ENCODE assay signal across 8 mouse cellular contexts in the genomic region with DNA sequence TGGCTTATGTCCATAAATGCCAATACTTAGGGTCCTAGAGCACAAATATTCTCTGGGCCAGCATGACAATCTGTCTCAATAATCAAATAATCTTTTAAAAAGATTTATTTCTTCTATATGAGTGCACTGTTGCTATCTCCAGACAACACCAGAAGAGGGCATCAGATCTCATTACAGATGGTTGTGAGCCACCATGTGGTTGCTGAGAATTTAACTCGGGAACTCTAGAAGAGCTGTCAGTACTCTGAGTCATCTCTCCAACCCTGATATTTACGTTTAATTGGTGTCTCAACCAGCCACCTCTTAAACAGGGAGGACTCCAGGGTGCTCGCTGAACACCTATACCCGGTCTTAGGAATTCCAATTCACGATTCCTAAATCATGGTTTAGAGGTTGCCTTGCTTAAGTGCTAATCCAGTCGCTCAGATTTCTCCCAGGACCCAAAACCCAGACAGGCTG. TPM values are rescaled to one million over a fixed set of nuclear protein-coding genes. Genes with fewer than 3 reads are reported as not detected.
DNase-seq lines count a peak whose midpoint lies in the region; ATAC-seq and TF ChIP-seq lines count a peak whose summit lies in the region.
"Not testable (repeated sequence)": the region's sequence is repeated elsewhere in the genome, so short reads cannot be mapped to it uniquely, and the experiment has no call there.

No protein-coding gene starts in this region.

- H3K36me3 ChIP-seq in intestine, embryonic 14.5 days (ENCODE audit: control insufficient read depth, insufficient read depth, low read length), result peaks cover 31% of the 10 kb centered on the region
- H3K36me3 ChIP-seq in neural tube, embryonic 11.5 days (ENCODE audit: control insufficient read depth, insufficient read depth, low read length), result peaks cover 19% of the 10 kb centered on the region

- 61% methylated on average over 6 of the region's 6 CpGs for whole genome bisulfite sequencing in intestine, embryonic 14.5 days
- 30% methylated on average over 6 of the region's 6 CpGs for WGBS in lung, adult 2 months
- WGBS in neural tube, embryonic 11.5 days, result 77% methylated on average over 6 of the region's 6 CpGs

- TF ChIP-seq CTCF in Patski (IDR thresholded peaks at IDR 0.05); lung, adult 2 months (IDR thresholded peaks at IDR 0.05; ENCODE audit: insufficient read depth, low read length): not testable (repeated sequence)

- H3K4me2 ChIP-seq in intestine, embryonic 14.5 days (ENCODE audit: low read length), result peak overlapping the region; percentile 72
- H3K4me2 ChIP-seq in neural tube, embryonic 11.5 days (ENCODE audit: low read depth), result peak overlapping the region; percentile 72

- peak overlapping the region; percentile 61 for H3K4me3 ChIP-seq in intestine, embryonic 14.5 days (ENCODE audit: low read depth, low read length)
- H3K4me3 ChIP-seq in lung, adult 2 months (replicated peaks; ENCODE audit: extremely low read depth, low read depth, low read length), result not testable (repeated sequence)
- H3K4me3 ChIP-seq in neural tube, embryonic 11.5 days (ENCODE audit: low read depth, low read length), result peak overlapping the region; percentile 68

- peak; percentile 46 for ATAC-seq in Patski
- ATAC-seq in intestine, embryonic 14.5 days (replicated peaks; ENCODE audit: low FRiP score, low TSS enrichment, low read depth), result 0 out of 2 replicates have a peak, but pooled peaks have one; percentile 9
- peak; percentile 15; the same call in 1 of the 2 replicates for ATAC-seq in neural tube, embryonic 11.5 days (ENCODE audit: insufficient read depth, low FRiP score, low TSS enrichment)

- 0 out of 2 replicates have a peak overlapping the region, but pooled peaks have one; percentile 40 for H3K27ac ChIP-seq in intestine, embryonic 14.5 days (ENCODE audit: low read depth)
- H3K27ac ChIP-seq in neural tube, embryonic 11.5 days (ENCODE audit: low read depth, low read length), result not testable (repeated sequence)

- peak overlapping the region; percentile 60 for H3K9ac ChIP-seq in intestine, embryonic 14.5 days (ENCODE audit: low read length)
- H3K9ac ChIP-seq in neural tube, embryonic 11.5 days (ENCODE audit: low read length), result peak overlapping the region; percentile 80

- H3K9me3 ChIP-seq in intestine, embryonic 14.5 days (ENCODE audit: control insufficient read depth, low read length), result peaks cover 31% of the 10 kb centered on the region
- not testable (repeated sequence) for H3K9me3 ChIP-seq in neural tube, embryonic 11.5 days (ENCODE audit: control insufficient read depth, low read length)

- POLR2A ChIA-PET in Patski (lab: Charles Lee), result not testable (repeated sequence)

- TF ChIP-seq POLR2A in lung, adult 2 months (IDR thresholded peaks at IDR 0.05; ENCODE audit: borderline replicate concordance, extremely low read depth, low read depth, low read length), result not testable (repeated sequence)

- not testable (repeated sequence) for H3K4me1 ChIP-seq in intestine, embryonic 14.5 days (replicated peaks; ENCODE audit: control insufficient read depth, insufficient read depth, low read length); lung, adult 2 months (ENCODE audit: control insufficient read depth, insufficient read depth, low read length); neural tube, embryonic 11.5 days (ENCODE audit: control insufficient read depth, insufficient read depth, low read length)

- in situ Hi-C loops in Patski (cut with MboI; ENCODE audit: low pct_unique_long_range_greater_than_20kb), result not testable (repeated sequence)

- DNase-seq in Patski (ENCODE audit: low read depth, low spot score); intestine, embryonic 14.5 days (ENCODE audit: low spot score): not testable (repeated sequence)
- peak; percentile 27 for DNase-seq in embryo, embryonic 10.5 days (ENCODE audit: low spot score)
- peak; percentile 9 for DNase-seq in gonadal fat pad, adult 2 months (ENCODE audit: low read depth)
- DNase-seq in layer of hippocampus, postnatal 10 days (ENCODE audit: low spot score in 2 of 2), result peak; percentile 27 to 40
- peak; percentile 21 for DNase-seq in lung, adult 2 months
- peak; percentile 15 for DNase-seq in neural tube, embryonic 11.5 days (ENCODE audit: low spot score)
- DNase-seq in thymus, postnatal 0 days (ENCODE audit: low spot score), result peak; percentile 11

- not testable (repeated sequence) for H3K27me3 ChIP-seq in Patski; intestine, embryonic 14.5 days (replicated peaks; ENCODE audit: control insufficient read depth, insufficient read depth, low read length); neural tube, embryonic 11.5 days (ENCODE audit: control insufficient read depth, insufficient read depth, low read length)

- CTCF ChIA-PET in Patski (lab: Charles Lee), result not testable (repeated sequence)

RNA-seq across cellular contexts. Expression of gene Srpk2, which starts 27.3 kb away (rescaled TPM):
- 53.2 TPM for polyA plus RNA-seq in Patski (2021)
- 12.6 and 12.9 TPM in 2 replicates for polyA plus RNA-seq in gonadal fat pad, adult 2 months (2012; rRNA removed)
- 47.1 and 54.5 TPM in 2 replicates for polyA plus RNA-seq in intestine, embryonic 14.5 days (2014; fragmentation: Nextera tagmentation; extraction: Ambion mirVana)
- 100 to 1,000 TPM; 143 to 151 TPM for total RNA-seq in layer of hippocampus, postnatal 10 days (2021)
- 5.3 and 7.8 TPM in 2 replicates for polyA plus RNA-seq in lung, adult 2 months (2012; rRNA removed)
- 59.3 and 65.6 TPM in 2 replicates for polyA plus RNA-seq in neural tube, embryonic 11.5 days (2014; fragmentation: Nextera tagmentation; extraction: Ambion mirVana)
- polyA plus RNA-seq in thymus, postnatal 0 days (2015; fragmentation: Nextera tagmentation; extraction: Ambion mirVana), result 48.3 and 56.4 TPM in 2 replicates
